ENCODE assay signal across 10 mouse cellular contexts in the genomic region with DNA sequence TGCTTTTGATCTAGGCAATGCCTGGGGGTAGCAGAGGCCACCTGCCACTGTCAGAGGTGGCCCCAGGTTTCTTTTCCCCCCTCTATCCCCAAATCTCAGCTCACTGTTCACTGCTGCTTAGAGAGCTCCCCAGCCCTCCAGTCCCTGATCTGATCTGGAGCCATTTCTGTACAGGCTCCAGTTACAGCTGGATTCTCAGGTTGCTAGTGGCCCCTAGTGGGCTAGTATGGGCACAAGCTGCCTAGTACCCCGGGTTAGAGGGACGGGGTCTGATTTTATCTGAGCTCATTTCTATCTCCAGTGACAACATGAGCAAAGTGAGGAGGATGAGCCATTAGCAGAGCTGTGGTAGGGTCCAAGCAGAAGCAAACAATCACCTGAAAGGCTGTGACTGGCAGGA.
A peak's percentile ranks its signal among the peaks of the same experiment; 100 is the strongest.
DNase-seq lines count a peak whose midpoint lies in the region; ATAC-seq and TF ChIP-seq lines count a peak whose summit lies in the region.
"Had no signal": no experiment of that assay in that cellular context is flagged by ENCODE, and none has a peak within 500 bp of the region (broad histone marks: within the 10 kb centered on the region; RNA-seq: fewer than 3 reads in every experiment).

No protein-coding gene starts in this region.

- ATAC-seq in forebrain, postnatal 0 days = 0 out of 2 replicates have a peak, but pooled peaks have one; percentile 34
- no peak for ATAC-seq in forebrain, embryonic 11.5 days (replicated peaks; ENCODE audit: low FRiP score)
- ATAC-seq in midbrain, embryonic 14.5 days (ENCODE audit: low FRiP score, low TSS enrichment) = no peak
- ATAC-seq in midbrain, embryonic 15.5 days (replicated peaks) = no peak

- H3K27ac ChIP-seq in forebrain, postnatal 0 days (ENCODE audit: low read depth, low read length) = no peak overlapping the region
- H3K27ac ChIP-seq in forebrain, embryonic 11.5 days (ENCODE audit: low read depth, low read length) = no peak overlapping the region
- H3K27ac ChIP-seq in midbrain, embryonic 14.5 days (replicated peaks; ENCODE audit: low read depth, low read length) = no peak overlapping the region
- no peak overlapping the region for H3K27ac ChIP-seq in midbrain, embryonic 15.5 days
- H3K27ac ChIP-seq: heart, embryonic 15.5 days; neural tube, embryonic 13.5 days had no signal

- no peaks in the 10 kb centered on the region for H3K27me3 ChIP-seq in forebrain, postnatal 0 days (ENCODE audit: insufficient read depth, low read length)
- H3K27me3 ChIP-seq in forebrain, embryonic 11.5 days (ENCODE audit: control insufficient read depth, insufficient read depth, low read length) = no peaks in the 10 kb centered on the region
- no peaks in the 10 kb centered on the region for H3K27me3 ChIP-seq in midbrain, embryonic 14.5 days (ENCODE audit: control insufficient read depth, insufficient read depth, low read length)
- H3K27me3 ChIP-seq in midbrain, embryonic 15.5 days (replicated peaks) = no peaks in the 10 kb centered on the region
- H3K27me3 ChIP-seq: heart, embryonic 15.5 days; neural tube, embryonic 13.5 days had no signal

- TF ChIP-seq CTCF in forebrain, postnatal 0 days (IDR thresholded peaks at IDR 0.05; ENCODE audit: low read depth) = peak; percentile 59

- no peaks in the 10 kb centered on the region for H3K4me1 ChIP-seq in forebrain, postnatal 0 days (ENCODE audit: insufficient read depth)
- H3K4me1 ChIP-seq in forebrain, embryonic 11.5 days (replicated peaks; ENCODE audit: control insufficient read depth, insufficient read depth, low read length) = no peaks in the 10 kb centered on the region
- H3K4me1 ChIP-seq in midbrain, embryonic 14.5 days (ENCODE audit: control insufficient read depth, insufficient read depth, low read length) = no peaks in the 10 kb centered on the region
- H3K4me1 ChIP-seq in midbrain, embryonic 15.5 days = no peaks in the 10 kb centered on the region
- H3K4me1 ChIP-seq: heart, embryonic 15.5 days; neural tube, embryonic 13.5 days had no signal

- 45% methylated on average over 2 of the region's 2 CpGs for WGBS in forebrain, postnatal 0 days
- whole genome bisulfite sequencing in forebrain, embryonic 11.5 days = 40% methylated on average over 2 of the region's 2 CpGs
- WGBS in midbrain, embryonic 14.5 days = 42% methylated on average over 2 of the region's 2 CpGs
- WGBS in midbrain, embryonic 15.5 days = 29% methylated on average over 2 of the region's 2 CpGs

- no peak overlapping the region for H3K4me2 ChIP-seq in forebrain, postnatal 0 days (ENCODE audit: low read depth)
- no peak overlapping the region for H3K4me2 ChIP-seq in forebrain, embryonic 11.5 days (ENCODE audit: low read depth, low read length, severe bottlenecking)
- H3K4me2 ChIP-seq in midbrain, embryonic 14.5 days (ENCODE audit: low read length) = no peak overlapping the region
- no peak overlapping the region for H3K4me2 ChIP-seq in midbrain, embryonic 15.5 days
- H3K4me2 ChIP-seq: heart, embryonic 15.5 days; neural tube, embryonic 13.5 days had no signal

- peaks cover 96% of the 10 kb centered on the region for H3K36me3 ChIP-seq in forebrain, postnatal 0 days (ENCODE audit: insufficient read depth)
- H3K36me3 ChIP-seq in forebrain, embryonic 11.5 days (ENCODE audit: control insufficient read depth, insufficient read depth, low read length) = peaks cover 7% of the 10 kb centered on the region; the same call in 1 of the 2 replicates
- H3K36me3 ChIP-seq in midbrain, embryonic 14.5 days (ENCODE audit: control insufficient read depth, insufficient read depth, low read length) = peaks cover 100% of the 10 kb centered on the region
- peaks cover 71% of the 10 kb centered on the region for H3K36me3 ChIP-seq in midbrain, embryonic 15.5 days (replicated peaks)

- H3K9me3 ChIP-seq in forebrain, postnatal 0 days (ENCODE audit: low read length) = no peaks in the 10 kb centered on the region
- H3K9me3 ChIP-seq in forebrain, embryonic 11.5 days (ENCODE audit: control insufficient read depth, low read length) = no peaks in the 10 kb centered on the region
- no peaks in the 10 kb centered on the region for H3K9me3 ChIP-seq in midbrain, embryonic 14.5 days (ENCODE audit: control insufficient read depth, low read length)
- H3K9me3 ChIP-seq in midbrain, embryonic 15.5 days = no peaks in the 10 kb centered on the region
- H3K9me3 ChIP-seq: heart, embryonic 15.5 days; neural tube, embryonic 13.5 days had no signal

- intact Hi-C loops in left cerebral cortex, postnatal 10 days (cut with DNase I) = loop anchor here (10.0 kb wide), 1 partner anchor 260 kb away; no protein-coding TSS in a partner anchor

- H3K4me3 ChIP-seq in forebrain, postnatal 0 days (ENCODE audit: low read depth, low read length) = no peak overlapping the region
- H3K4me3 ChIP-seq in forebrain, embryonic 11.5 days (ENCODE audit: low read depth, low read length) = no peak overlapping the region
- no peak overlapping the region for H3K4me3 ChIP-seq in midbrain, embryonic 14.5 days (replicated peaks; ENCODE audit: low read depth, low read length)
- H3K4me3 ChIP-seq in midbrain, embryonic 15.5 days = no peak overlapping the region
- H3K4me3 ChIP-seq: heart, embryonic 15.5 days; neural tube, embryonic 13.5 days had no signal

- no peak for DNase-seq in forebrain, postnatal 0 days
- DNase-seq in forebrain, embryonic 11.5 days (ENCODE audit: low spot score) = no peak
- peak; percentile 55 for DNase-seq in midbrain, embryonic 14.5 days
- peak; percentile 56 to 64 for DNase-seq in kidney, postnatal 4 days
- DNase-seq in thymus, postnatal 25 days = peak; percentile 66
- DNase-seq in cerebellum, adult 9-11 months = no peak
- no peak for DNase-seq in left cerebral cortex, postnatal 10 days (ENCODE audit: extremely low spot score in 1 of 2, low spot score in 2 of 2)

- H3K9ac ChIP-seq in forebrain, postnatal 0 days = no peak overlapping the region
- no peak overlapping the region for H3K9ac ChIP-seq in forebrain, embryonic 11.5 days (ENCODE audit: low read length)
- no peak overlapping the region for H3K9ac ChIP-seq in midbrain, embryonic 14.5 days (replicated peaks; ENCODE audit: low read length)
- H3K9ac ChIP-seq in midbrain, embryonic 15.5 days = no peak overlapping the region
- H3K9ac ChIP-seq: heart, embryonic 15.5 days; neural tube, embryonic 13.5 days had no signal

Comparison
In these comparisons a context has a peak if more than half of its experiments do, and no peak if none do; other contexts are left out.
1. DNase-seq: peak in midbrain, embryonic 14.5 days (single experiment), kidney, postnatal 4 days (2 of 2) and thymus, postnatal 25 days (single experiment); none in forebrain, postnatal 0 days (single experiment), forebrain, embryonic 11.5 days (single experiment), cerebellum, adult 9-11 months (single experiment) and left cerebral cortex, postnatal 10 days (0 of 2).